17 mouse cellular contexts compared by ENCODE assay signal in the genomic region with DNA sequence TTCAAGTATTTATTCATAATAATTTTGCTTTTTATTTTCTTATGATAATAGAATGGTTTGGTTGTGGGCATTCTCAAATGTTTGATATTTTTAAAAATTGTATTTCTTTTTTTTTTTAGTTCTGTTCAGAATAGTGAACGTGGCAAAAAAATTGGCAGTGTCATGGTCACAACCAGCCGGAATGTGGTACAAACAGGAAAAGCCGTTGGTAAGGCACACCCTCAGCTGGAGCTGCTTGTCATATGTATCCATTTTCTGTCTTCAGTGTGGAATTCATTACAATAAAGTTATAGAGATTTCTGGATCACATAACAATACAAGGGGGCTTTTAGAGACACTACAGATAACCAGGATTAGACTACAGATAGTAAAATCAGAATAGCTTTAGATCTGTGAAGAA. TPM values are rescaled to one million over a fixed set of nuclear protein-coding genes. Genes with fewer than 3 reads are reported as not detected.
"Had no signal": no experiment of that assay in that cellular context is flagged by ENCODE, and none has a peak within 500 bp of the region (broad histone marks: within the 10 kb centered on the region; RNA-seq: fewer than 3 reads in every experiment).

No protein-coding gene starts in this region.

- DNase-seq: retina, postnatal 1 day; right cerebral cortex, adult 18-20 months; right cerebral cortex, postnatal 14 days; right cerebral cortex, postnatal 25 days; right cerebral cortex, postnatal 4 days; spleen, adult 18-20 months; thymus, adult 18-20 months; thymus, adult 2 months; thymus, postnatal 14 days; thymus, postnatal 25 days; thymus, postnatal 36 days; thymus, postnatal 4 days had no signal

- H3K27ac ChIP-seq: neural tube, embryonic 13.5 days; neural tube, embryonic 15.5 days; stomach, embryonic 15.5 days; stomach, postnatal 0 days had no signal

- H3K9me3 ChIP-seq: neural tube, embryonic 13.5 days; neural tube, embryonic 15.5 days; stomach, embryonic 15.5 days had no signal

- H3K4me3 ChIP-seq: neural tube, embryonic 13.5 days; neural tube, embryonic 15.5 days; stomach, embryonic 15.5 days had no signal

- H3K27me3 ChIP-seq: neural tube, embryonic 13.5 days; neural tube, embryonic 15.5 days; stomach, embryonic 15.5 days had no signal

- H3K4me2 ChIP-seq: neural tube, embryonic 13.5 days; neural tube, embryonic 15.5 days; stomach, embryonic 15.5 days had no signal

- H3K4me1 ChIP-seq: neural tube, embryonic 13.5 days; neural tube, embryonic 15.5 days; stomach, embryonic 15.5 days had no signal

- H3K9ac ChIP-seq: neural tube, embryonic 13.5 days; neural tube, embryonic 15.5 days; stomach, embryonic 15.5 days had no signal

RNA-seq across cellular contexts. Expression of a gene that starts 49.2 kb away (rescaled TPM):
- polyA plus RNA-seq: small intestine, adult 2 months had no signal
